In genomic region chr13:97282051-97282910, GRCm38 (mm10) we compare ENCODE assay signal across 9 mouse cellular contexts. TPM values are rescaled to one million over a fixed set of nuclear protein-coding genes. Genes with fewer than 3 reads are reported as not detected.
DNase-seq lines count a peak whose midpoint lies in the region; ATAC-seq and TF ChIP-seq lines count a peak whose summit lies in the region.
"Had no signal": no experiment of that assay in that cellular context is flagged by ENCODE, and none has a peak within 500 bp of the region (broad histone marks: within the 10 kb centered on the region; RNA-seq: fewer than 3 reads in every experiment).

No protein-coding gene starts in this region.

- peak; percentile 55; the same call in 1 of the 2 replicates for ATAC-seq in frontal cortex, adult (ENCODE audit: low TSS enrichment)
- no peak for ATAC-seq in hindbrain, embryonic 12.5 days (ENCODE audit: low FRiP score)

- DNase-seq in frontal cortex, postnatal 25 days (ENCODE audit: low spot score in 2 of 2): no peak
- peak; percentile 53 for DNase-seq in embryo, embryonic 10 days (ENCODE audit: low spot score)
- peak; percentile 48 for DNase-seq in lung, postnatal 10 days
- no peak for DNase-seq in thymus, postnatal 14 days
- no peak for DNase-seq in left cerebral cortex, adult 18-20 months (ENCODE audit: low spot score in 2 of 2)
- no peak for DNase-seq in thymus, adult 2 months

- TF ChIP-seq POLR2A in thymus, adult 2 months (IDR thresholded peaks at IDR 0.05; ENCODE audit: control insufficient read depth, extremely low read depth, insufficient read depth, low read length, poor library complexity): no peak

- no peaks in the 10 kb centered on the region for H3K36me3 ChIP-seq in hindbrain, embryonic 12.5 days
- no peaks in the 10 kb centered on the region for H3K36me3 ChIP-seq in thymus, adult 2 months (ENCODE audit: control insufficient read depth, insufficient read depth, low read length)

- H3K4me3 ChIP-seq in hindbrain, embryonic 12.5 days: peak overlapping the region; percentile 8
- H3K4me3 ChIP-seq in thymus, adult 2 months (ENCODE audit: control insufficient read depth, insufficient read depth, low read length): no peak overlapping the region
- H3K4me3 ChIP-seq: erythroblast, embryonic 14.5 days had no signal

- H3K4me2 ChIP-seq in hindbrain, embryonic 12.5 days (replicated peaks): peak overlapping the region; percentile 41

- H3K9me3 ChIP-seq in hindbrain, embryonic 12.5 days (replicated peaks): no peaks in the 10 kb centered on the region

- peaks cover 12% of the 10 kb centered on the region for H3K27me3 ChIP-seq in hindbrain, embryonic 12.5 days
- no peaks in the 10 kb centered on the region for H3K27me3 ChIP-seq in thymus, adult 2 months (ENCODE audit: control insufficient read depth, insufficient read depth, low read length)

- H3K9ac ChIP-seq in hindbrain, embryonic 12.5 days: peak overlapping the region; percentile 1; the same call in 1 of the 2 replicates

- peaks cover 8% of the 10 kb centered on the region for H3K4me1 ChIP-seq in hindbrain, embryonic 12.5 days
- H3K4me1 ChIP-seq in thymus, adult 2 months (replicated peaks; ENCODE audit: control insufficient read depth, insufficient read depth, low read length): peaks cover 19% of the 10 kb centered on the region

- TF ChIP-seq CTCF in thymus, adult 2 months (IDR thresholded peaks at IDR 0.05; ENCODE audit: borderline replicate concordance, control insufficient read depth, extremely low read depth, insufficient read depth, low read length, poor library complexity): no peak

- 15% methylated on average over 26 of the region's 26 CpGs for WGBS in hindbrain, embryonic 12.5 days
- WGBS in thymus, adult 2 months: 86% methylated on average over 26 of the region's 26 CpGs

- H3K27ac ChIP-seq in hindbrain, embryonic 12.5 days: no peak overlapping the region
- H3K27ac ChIP-seq in thymus, adult 2 months (ENCODE audit: control insufficient read depth, insufficient read depth, low read length): no peak overlapping the region

RNA-seq across cellular contexts. Expression of gene Enc1, which starts 41.4 kb away (rescaled TPM):
- polyA plus RNA-seq in hindbrain, embryonic 12.5 days (2016; fragmentation: Nextera tagmentation; extraction: Ambion mirVana): 28.8 and 29.1 TPM in 2 replicates
- total RNA-seq in left cerebral cortex, adult 18-20 months (2021): 100 to 1,000 TPM; 640 to 678 TPM
- polyA plus RNA-seq in thymus, adult 2 months (2012; rRNA removed): 7.6 and 10.0 TPM in 2 replicates

Comparison
In these comparisons a context has a peak if more than half of its experiments do, and no peak if none do; other contexts are left out.
1. DNase-seq: peak in embryo, embryonic 10 days (single experiment) and lung, postnatal 10 days (single experiment); none in frontal cortex, postnatal 25 days (0 of 2), thymus, postnatal 14 days (single experiment), left cerebral cortex, adult 18-20 months (0 of 2) and thymus, adult 2 months (single experiment).